Mouse (Mus musculus): ENCODE measurements around the gene Nebl.

DNA sequence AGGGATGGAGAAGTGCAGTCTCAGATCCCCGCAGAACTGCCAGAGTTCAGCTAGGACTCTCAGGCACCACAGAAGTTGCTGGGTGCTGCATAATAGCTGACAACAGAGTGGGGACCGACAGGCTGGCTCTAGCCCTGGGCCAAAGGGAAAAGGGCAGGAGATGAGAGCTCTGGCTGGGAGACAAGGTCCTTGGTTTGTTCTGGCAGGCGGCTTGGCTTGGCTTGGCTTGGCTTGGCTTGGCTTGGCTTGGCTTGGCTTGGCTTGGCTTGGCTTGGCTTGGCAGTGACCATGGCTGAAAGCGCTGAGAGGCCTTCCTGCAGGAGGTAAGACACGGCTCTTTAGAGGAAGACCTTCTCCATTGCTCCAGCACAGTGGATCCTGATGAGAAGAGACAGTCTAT lies 395.8 kb downstream of the Nebl start:
- no peak for TF ChIP-seq POLR2A (IDR thresholded peaks at IDR 0.05; ENCODE audit: low read depth, low read length)
- TF ChIP-seq CTCF (IDR thresholded peaks at IDR 0.05; ENCODE audit: extremely low read depth, insufficient read length, insufficient replicate concordance, low read depth, low read length) = no peak

Data from small intestine, adult 2 months (tissue).